Mouse (Mus musculus): ENCODE results near the gene Rrp7a. TPM values are rescaled to one million over a fixed set of nuclear protein-coding genes. Genes with fewer than 3 reads are reported as not detected.

Rrp7a gene
- total RNA-seq, 2 experiments from 2014 or later, result 75.1 to 75.6 TPM

Other genes starting within 250 kb of the Rrp7a start
- gene Tcf20, start 134.9 kb downstream of the Rrp7a start, total RNA-seq (2021), result 10 to 100 TPM; 70.8 to 71.5 TPM
- gene Nfam1, start 89.5 kb downstream of the Rrp7a start, total RNA-seq (2021), result 1 to 10 TPM; 3.2 to 4.5 TPM
- gene Serhl, start 33.3 kb downstream of the Rrp7a start, total RNA-seq (2021), result 10 to 100 TPM; 71.2 to 89.2 TPM
- gene Poldip3, start 26.6 kb upstream of the Rrp7a start, total RNA-seq (2021), result 10 to 100 TPM; 85.1 to 90.9 TPM
- gene Cyb5r3, start 49.8 kb upstream of the Rrp7a start, total RNA-seq (2021), result 100 to 1,000 TPM; 176 to 199 TPM
- 10 to 100 TPM; 12.3 to 12.8 TPM for gene A4galt, start 129.0 kb upstream of the Rrp7a start, total RNA-seq (2021)
- gene Arfgap3, start 227.4 kb upstream of the Rrp7a start, total RNA-seq (2021), result 10 to 100 TPM; 24.0 to 24.7 TPM